Mouse (Mus musculus) heart, embryonic 12.5 days (tissue): ENCODE results near the gene Olfm3. TPM values are rescaled to one million over a fixed set of nuclear protein-coding genes. Genes with fewer than 3 reads are reported as not detected.
A peak's percentile ranks its signal among the peaks of the same experiment; 100 is the strongest.

Experiments
- ATAC-seq: fragments of 200-750 bp; cut with Nextera tagmentation; 2 replicates; pipeline ENCODE4 v1.8.0; 2017; ENCODE audit warnings: moderate TSS enrichment, moderate library complexity; ENCODE audit not compliant: insufficient number of reproducible peaks, low FRiP score
- H3K27ac ChIP-seq: fragments of 300-500 bp; sonication (generic); 2 replicates; pipeline ENCODE4 v1.5.1; 2016; ENCODE audit warnings: mild to moderate bottlenecking, moderate library complexity; ENCODE audit not compliant: poor library complexity, severe bottlenecking
- H3K27me3 ChIP-seq: fragments of 300-500 bp; sonication (generic); replicated peaks from 2 replicates; pipeline ENCODE4 v1.6.1; 2016; ENCODE audit warnings: mild to moderate bottlenecking, moderate library complexity
- H3K36me3 ChIP-seq: fragments of 300-500 bp; sonication (generic); 2 replicates; pipeline ENCODE4 v1.6.1; 2016; ENCODE audit warnings: mild to moderate bottlenecking, moderate library complexity
- H3K4me1 ChIP-seq: fragments of 300-500 bp; sonication (generic); replicated peaks from 2 replicates; pipeline ENCODE4 v1.6.1; 2016; ENCODE audit warnings: mild to moderate bottlenecking
- H3K4me2 ChIP-seq: fragments of 300-500 bp; sonication (generic); 2 replicates; pipeline ENCODE4 v1.6.1; 2016; ENCODE audit warnings: mild to moderate bottlenecking, moderate library complexity
- H3K4me3 ChIP-seq: fragments of 300-500 bp; sonication (generic); 2 replicates; pipeline ENCODE4 v1.5.1; 2016; ENCODE audit warnings: mild to moderate bottlenecking
- H3K9ac ChIP-seq: fragments of 300-500 bp; sonication (generic); 2 replicates; pipeline ENCODE4 v1.6.1; 2016; ENCODE audit warnings: mild to moderate bottlenecking, moderate library complexity
- H3K9me3 ChIP-seq: fragments of 300-500 bp; sonication (generic); replicated peaks from 2 replicates; pipeline ENCODE4 v1.6.1; 2016; ENCODE audit warnings: mild to moderate bottlenecking, moderate library complexity
- WGBS: fragments of 180-500 bp; shearing (Covaris S2); methylation state at CpG from one replicate; pipeline ENCODE4 v1.1.7; 2016; 5-methylcytosine and 5-hydroxymethylcytosine counted together
- polyA plus RNA-seq: library from polyadenylated mRNA; unstranded; fragments of >200 nt; fragmentation: Nextera tagmentation; extraction: Ambion mirVana; gene quantifications from 2 replicates; pipeline ENCODE4 v1.2.1, GENCODE M21; 2016

Olfm3 gene
- not detected in 2 replicates for polyA plus RNA-seq

GRCm38 (mm10) chr3:114903924-114904438 lies at the start of gene Olfm3:
TSS of gene Olfm3 (plus strand) at chr3:114904078.
- peak within 1 kb of the TSS; percentile 14 for H3K4me3 ChIP-seq
- H3K36me3 ChIP-seq, result no peaks in the 10 kb centered on the region
- no peaks in the 10 kb centered on the region for H3K9me3 ChIP-seq
- no peak within 1 kb of the TSS for H3K27ac ChIP-seq
- WGBS, result 4% methylated on average over 21 of the region's 21 CpGs
- H3K4me1 ChIP-seq, result peaks cover 8% of the 10 kb centered on the region; the same call in 1 of the 2 replicates
- no peak within 1 kb of the TSS for H3K9ac ChIP-seq
- no peaks in the 10 kb centered on the region for H3K27me3 ChIP-seq
- peak; percentile 51; the same call in 1 of the 2 replicates for ATAC-seq
- H3K4me2 ChIP-seq, result peak within 1 kb of the TSS; percentile 63

DNA sequence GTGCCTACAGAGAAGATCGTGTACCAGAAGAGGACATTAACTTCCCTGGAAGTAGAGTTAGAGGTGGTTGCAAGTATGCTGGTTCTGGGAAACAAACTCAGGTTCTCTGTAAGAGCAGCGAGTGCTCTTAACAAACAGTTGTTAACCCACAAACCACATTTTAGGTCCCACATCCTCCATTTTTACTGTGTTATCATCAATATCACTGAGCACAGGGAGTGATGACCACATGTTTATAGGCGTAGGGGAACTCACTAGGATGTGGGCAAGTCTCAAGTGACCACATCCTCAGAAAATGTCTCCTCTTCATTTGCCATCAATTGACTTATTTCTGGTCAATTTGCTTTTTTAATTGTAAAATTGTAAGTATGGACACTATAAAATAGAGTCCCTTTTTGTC lies 14.1 kb upstream of the Olfm3 start:
- whole genome bisulfite sequencing, result 58% methylated on average over 3 of the region's 3 CpGs
- no peak overlapping the region for H3K9ac ChIP-seq
- H3K9me3 ChIP-seq, result no peaks in the 10 kb centered on the region
- H3K4me1 ChIP-seq, result no peaks in the 10 kb centered on the region
- H3K4me3 ChIP-seq, result no peak overlapping the region
- no peaks in the 10 kb centered on the region for H3K27me3 ChIP-seq
- no peaks in the 10 kb centered on the region for H3K36me3 ChIP-seq
- H3K27ac ChIP-seq, result no peak overlapping the region
- H3K4me2 ChIP-seq, result no peak overlapping the region
- no peak for ATAC-seq

- Histone ChIP-seq H3K4me1 (peaks cover 8% of the 10 kb centered on the region; the same call in 1 of the 2 replicates), H3K27me3 (no peaks in the 10 kb centered on the region), H3K4me2 (peak overlapping the region; percentile 63), H3K36me3 (no peaks in the 10 kb centered on the region), H3K27ac (no peak overlapping the region), H3K9me3 (no peaks in the 10 kb centered on the region), H3K9ac (no peak overlapping the region), H3K4me3 (peak overlapping the region; percentile 14)
- 18% methylated on average over 16 of the region's 16 CpGs for WGBS
- ATAC-seq, result no peak
These were observed 950 bp downstream of the Olfm3 start for GRCm38 (mm10) chr3:114904633-114905423.

GRCm38 (mm10) chr3:114907537-114907936 lies 3.7 kb downstream of the Olfm3 start:
- no peak for ATAC-seq
- no peak overlapping the region for H3K27ac ChIP-seq
- H3K9ac ChIP-seq, result no peak overlapping the region
- H3K9me3 ChIP-seq, result no peaks in the 10 kb centered on the region
- H3K27me3 ChIP-seq, result no peaks in the 10 kb centered on the region
- H3K4me3 ChIP-seq, result no peak overlapping the region
- no peaks in the 10 kb centered on the region for H3K36me3 ChIP-seq
- H3K4me2 ChIP-seq, result no peak overlapping the region
- peaks cover 8% of the 10 kb centered on the region; the same call in 1 of the 2 replicates for H3K4me1 ChIP-seq

DNA sequence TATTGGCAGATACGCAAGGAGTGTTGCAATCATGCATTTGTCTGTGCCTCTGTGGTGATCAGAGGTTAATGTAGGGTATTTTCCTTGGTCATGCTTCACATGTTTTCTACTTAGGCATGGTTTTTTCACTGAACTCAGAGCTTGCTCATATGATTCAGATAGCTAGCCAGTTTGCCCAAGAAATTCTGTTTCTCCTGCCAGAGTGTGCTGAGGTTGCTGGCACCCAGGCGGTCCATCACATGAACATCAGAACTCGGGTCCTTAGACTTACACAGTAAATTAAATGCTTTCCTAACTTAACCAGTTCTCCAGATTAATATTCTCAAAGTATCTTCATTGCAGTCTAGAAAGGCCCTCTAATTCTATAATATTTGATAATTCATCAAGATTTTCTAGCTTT lies 5.0 kb downstream of the Olfm3 start:
- no peak for ATAC-seq
- Histone ChIP-seq H3K4me3 (no peak overlapping the region), H3K9ac (no peak overlapping the region), H3K27me3 (no peaks in the 10 kb centered on the region), H3K4me2 (no peak overlapping the region), H3K36me3 (no peaks in the 10 kb centered on the region), H3K4me1 (peaks cover 8% of the 10 kb centered on the region; the same call in 1 of the 2 replicates), H3K9me3 (no peaks in the 10 kb centered on the region), H3K27ac (no peak overlapping the region)
- 70% methylated on average over 3 of the region's 3 CpGs for WGBS

DNA sequence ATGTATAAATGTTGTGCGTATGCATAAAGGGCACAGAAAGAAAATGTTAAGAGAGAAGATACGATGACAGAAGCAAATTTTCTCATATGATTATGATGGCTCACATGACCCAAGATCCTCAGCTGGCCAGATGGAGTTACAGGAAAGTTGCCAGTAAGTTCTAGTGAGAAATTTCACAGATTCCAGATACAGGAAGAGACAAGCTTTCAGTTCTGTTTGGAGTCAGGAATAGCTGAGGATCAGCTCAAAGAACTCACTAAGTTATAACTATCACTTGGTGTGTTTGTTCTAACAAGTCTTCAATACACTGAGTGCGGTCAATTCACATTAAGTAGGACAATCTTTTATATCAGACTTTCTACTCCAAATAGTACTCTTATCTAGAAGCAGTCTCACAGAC lies 16.2 kb downstream of the Olfm3 start:
- H3K27me3 ChIP-seq, result no peaks in the 10 kb centered on the region
- 84% methylated on average over 3 of the region's 3 CpGs for WGBS
- H3K9me3 ChIP-seq, result no peaks in the 10 kb centered on the region
- no peaks in the 10 kb centered on the region for H3K4me1 ChIP-seq
- H3K36me3 ChIP-seq, result no peaks in the 10 kb centered on the region
- H3K9ac ChIP-seq, result no peak overlapping the region
- no peak for ATAC-seq
- H3K27ac ChIP-seq, result no peak overlapping the region
- H3K4me3 ChIP-seq, result no peak overlapping the region
- H3K4me2 ChIP-seq, result no peak overlapping the region

DNA sequence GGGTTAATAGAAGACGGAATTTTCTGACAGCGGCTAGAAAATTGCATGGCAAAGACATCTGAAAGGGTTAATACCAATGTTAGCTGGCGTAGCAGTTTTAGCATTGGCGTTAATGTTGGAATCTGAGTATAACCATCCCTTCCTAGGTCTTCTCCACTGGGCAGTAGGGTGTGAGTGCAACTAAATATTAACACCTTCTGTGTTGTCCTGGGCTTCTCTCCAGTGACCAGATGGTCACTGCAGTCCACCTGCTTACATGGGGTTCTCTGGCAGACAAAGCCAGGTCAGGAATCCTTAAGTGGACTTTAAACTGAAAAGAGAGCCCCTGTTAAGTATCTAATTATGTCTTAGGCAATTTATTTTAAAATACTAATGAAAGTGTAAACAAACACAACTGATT lies 25.7 kb downstream of the Olfm3 start:
- Histone ChIP-seq H3K4me3 (no peak overlapping the region), H3K4me1 (no peaks in the 10 kb centered on the region), H3K36me3 (no peaks in the 10 kb centered on the region), H3K9ac (no peak overlapping the region), H3K4me2 (no peak overlapping the region), H3K27ac (no peak overlapping the region), H3K27me3 (no peaks in the 10 kb centered on the region), H3K9me3 (no peaks in the 10 kb centered on the region)
- WGBS, result 81% methylated on average over 4 of the region's 4 CpGs
- no peak for ATAC-seq

GRCm38 (mm10) chr3:114930336-114930735 lies 26.5 kb downstream of the Olfm3 start:
- H3K9me3 ChIP-seq, result no peaks in the 10 kb centered on the region
- H3K4me3 ChIP-seq, result no peak overlapping the region
- no peak for ATAC-seq
- H3K4me1 ChIP-seq, result no peaks in the 10 kb centered on the region
- no peak overlapping the region for H3K27ac ChIP-seq
- H3K36me3 ChIP-seq, result no peaks in the 10 kb centered on the region
- WGBS, result 78% methylated on average over 2 of the region's 2 CpGs
- no peaks in the 10 kb centered on the region for H3K27me3 ChIP-seq
- H3K4me2 ChIP-seq, result no peak overlapping the region
- H3K9ac ChIP-seq, result no peak overlapping the region

GRCm38 (mm10) chr3:114930796-114931195 lies 26.9 kb downstream of the Olfm3 start:
- ATAC-seq, result no peak
- Histone ChIP-seq H3K4me1 (no peaks in the 10 kb centered on the region), H3K27ac (no peak overlapping the region), H3K4me2 (no peak overlapping the region), H3K9ac (no peak overlapping the region), H3K4me3 (no peak overlapping the region), H3K27me3 (no peaks in the 10 kb centered on the region), H3K9me3 (no peaks in the 10 kb centered on the region), H3K36me3 (no peaks in the 10 kb centered on the region)
- 75% methylated on average over 2 of the region's 2 CpGs for WGBS

GRCm38 (mm10) chr3:114932881-114933280 lies 29.0 kb downstream of the Olfm3 start:
- no peaks in the 10 kb centered on the region for H3K9me3 ChIP-seq

GRCm38 (mm10) chr3:114954904-114955303 lies 51.0 kb downstream of the Olfm3 start:
- no peak for ATAC-seq
- Histone ChIP-seq H3K4me2 (no peak overlapping the region), H3K9ac (no peak overlapping the region), H3K4me1 (no peaks in the 10 kb centered on the region), H3K9me3 (no peaks in the 10 kb centered on the region), H3K36me3 (no peaks in the 10 kb centered on the region), H3K4me3 (no peak overlapping the region), H3K27me3 (no peaks in the 10 kb centered on the region), H3K27ac (no peak overlapping the region)

More at GRCm38 (mm10) chr3:114932881-114933280, 29.0 kb downstream of the Olfm3 start:
- 91% methylated on average over 2 of the region's 2 CpGs for WGBS
- Histone ChIP-seq H3K4me1 (no peaks in the 10 kb centered on the region), H3K9ac (no peak overlapping the region), H3K27me3 (no peaks in the 10 kb centered on the region), H3K4me2 (no peak overlapping the region), H3K36me3 (no peaks in the 10 kb centered on the region), H3K4me3 (no peak overlapping the region), H3K27ac (no peak overlapping the region)
- no peak for ATAC-seq
